Mouse (Mus musculus) left cerebral cortex, postnatal 10 days (tissue): ENCODE data around the gene Clic1. TPM values are rescaled to one million over a fixed set of nuclear protein-coding genes. Genes with fewer than 3 reads are reported as not detected.
A peak's percentile ranks its signal among the peaks of the same experiment; 100 is the strongest.
"Not testable (repeated sequence)": the region's sequence is repeated elsewhere in the genome, so short reads cannot be mapped to it uniquely, and the experiment has no call there.

ENCODE experiments used
- DNase-seq, 2 experiments: peaks; one replicate each; pipeline ENCODE4 v3.0.0; 2021 to 2022; ENCODE audit warnings: low spot score in 2 of 2, mixed read lengths in 1 of 2; ENCODE audit errors: extremely low spot score in 1 of 2
- intact Hi-C: fragments of 180-260 bp; cut with DNase I; formaldehyde crosslinking; loops from one replicate; pipeline ENCODE4 v1.15.1; 2025
- total RNA-seq, 2 experiments: library from RNA; stranded (reverse); gene quantifications; 2 replicates each; pipeline ENCODE4 v1.2.3; 2021

Gene Clic1
- total RNA-seq, 2 experiments from 2014 or later = 14.3 to 15.8 TPM

- DNase-seq, intact Hi-C loops: not testable (repeated sequence)
Observed at GRCm38 (mm10) chr17:35033703-35034102, 16.1 kb upstream of the Clic1 start.

GRCm38 (mm10) chr17:35034896-35035295, 14.9 kb upstream of the Clic1 start:
- intact Hi-C loops = no loop called here
- no peak for DNase-seq

GRCm38 (mm10) chr17:35039121-35039873, 10.5 kb upstream of the Clic1 start:
- DNase-seq = no peak
- intact Hi-C loops = no loop called here

GRCm38 (mm10) chr17:35043794-35044193, 6.0 kb upstream of the Clic1 start:
- intact Hi-C loops = no loop called here

GRCm38 (mm10) chr17:35044904-35045806, 4.6 kb upstream of the Clic1 start:
- DNase-seq = no peak
- intact Hi-C loops = no loop called here

More at GRCm38 (mm10) chr17:35043794-35044193, 6.0 kb upstream of the Clic1 start:
- no peak for DNase-seq

GRCm38 (mm10) chr17:35045807-35046680, 3.7 kb upstream of the Clic1 start:
- intact Hi-C loops = no loop called here
- DNase-seq = no peak

GRCm38 (mm10) chr17:35046681-35047455, 2.9 kb upstream of the Clic1 start, which contains the start of gene Msh5:
Msh5 (minus strand) TSS chr17:35046745.
- intact Hi-C loops = no loop called here
- peak; percentile 96 to 98 for DNase-seq

GRCm38 (mm10) chr17:35047688-35048087, 2.1 kb upstream of the Clic1 start:
- intact Hi-C loops = no loop called here
- DNase-seq = no peak

- intact Hi-C loops = no loop called here
- no peak for DNase-seq
Observed at GRCm38 (mm10) chr17:35048149-35048931, 1.4 kb upstream of the Clic1 start.

- DNase-seq = no peak
- intact Hi-C loops = no loop called here
Observed at GRCm38 (mm10) chr17:35048932-35049440, 780 bp upstream of the Clic1 start.

- intact Hi-C loops = no loop called here
- peak in 1 of 2 experiments; percentile 87 for DNase-seq
Observed at GRCm38 (mm10) chr17:35050126-35050750, 472 bp downstream of the Clic1 start.

- intact Hi-C loops = no loop called here
- DNase-seq = peak in 1 of 2 experiments; percentile 85
Observed at GRCm38 (mm10) chr17:35051156-35052086, 1.7 kb downstream of the Clic1 start.

- no peak for DNase-seq
- intact Hi-C loops = no loop called here
Observed at GRCm38 (mm10) chr17:35052271-35052798, 2.6 kb downstream of the Clic1 start.

- DNase-seq = no peak
- intact Hi-C loops = loop anchor here (5.0 kb wide), 1 partner anchor 34 kb away; no protein-coding TSS in a partner anchor
Observed at GRCm38 (mm10) chr17:35055691-35056495, 6.1 kb downstream of the Clic1 start.

- intact Hi-C loops = loop anchor here (5.0 kb wide), 1 partner anchor 35 kb away; no protein-coding TSS in a partner anchor
- DNase-seq = no peak
Observed at GRCm38 (mm10) chr17:35057090-35057489, 7.3 kb downstream of the Clic1 start.
